Mouse (Mus musculus) forelimb bud, embryonic 11.5 days (tissue): ENCODE measurements around the gene Mef2d.

Source experiments
- DNase-seq: peaks from one replicate; pipeline ENCODE4 v3.0.0-alpha.2; 2012; ENCODE audit warnings: low read depth, low spot score

Gene Mef2d

DNA sequence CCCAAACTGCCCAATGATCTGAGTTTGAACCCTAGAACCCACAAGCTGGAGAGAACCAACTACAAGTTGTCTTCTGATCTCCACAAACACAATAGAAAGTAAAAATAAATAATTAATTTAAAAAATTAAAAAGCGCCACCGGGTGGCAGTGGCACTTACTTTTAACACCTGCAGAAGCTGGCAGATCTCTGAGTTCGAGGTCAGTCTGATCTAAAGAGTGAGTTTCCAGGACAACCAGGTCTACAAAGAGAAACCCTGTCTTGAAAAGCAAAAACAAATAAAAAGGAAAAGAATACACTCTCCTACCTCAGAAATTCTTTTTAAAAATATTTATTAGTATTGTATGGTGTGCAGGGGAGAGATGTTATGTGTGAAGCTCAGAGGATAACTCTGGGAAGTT lies 4.4 kb upstream of the Mef2d start:
- no peak for DNase-seq

DNA sequence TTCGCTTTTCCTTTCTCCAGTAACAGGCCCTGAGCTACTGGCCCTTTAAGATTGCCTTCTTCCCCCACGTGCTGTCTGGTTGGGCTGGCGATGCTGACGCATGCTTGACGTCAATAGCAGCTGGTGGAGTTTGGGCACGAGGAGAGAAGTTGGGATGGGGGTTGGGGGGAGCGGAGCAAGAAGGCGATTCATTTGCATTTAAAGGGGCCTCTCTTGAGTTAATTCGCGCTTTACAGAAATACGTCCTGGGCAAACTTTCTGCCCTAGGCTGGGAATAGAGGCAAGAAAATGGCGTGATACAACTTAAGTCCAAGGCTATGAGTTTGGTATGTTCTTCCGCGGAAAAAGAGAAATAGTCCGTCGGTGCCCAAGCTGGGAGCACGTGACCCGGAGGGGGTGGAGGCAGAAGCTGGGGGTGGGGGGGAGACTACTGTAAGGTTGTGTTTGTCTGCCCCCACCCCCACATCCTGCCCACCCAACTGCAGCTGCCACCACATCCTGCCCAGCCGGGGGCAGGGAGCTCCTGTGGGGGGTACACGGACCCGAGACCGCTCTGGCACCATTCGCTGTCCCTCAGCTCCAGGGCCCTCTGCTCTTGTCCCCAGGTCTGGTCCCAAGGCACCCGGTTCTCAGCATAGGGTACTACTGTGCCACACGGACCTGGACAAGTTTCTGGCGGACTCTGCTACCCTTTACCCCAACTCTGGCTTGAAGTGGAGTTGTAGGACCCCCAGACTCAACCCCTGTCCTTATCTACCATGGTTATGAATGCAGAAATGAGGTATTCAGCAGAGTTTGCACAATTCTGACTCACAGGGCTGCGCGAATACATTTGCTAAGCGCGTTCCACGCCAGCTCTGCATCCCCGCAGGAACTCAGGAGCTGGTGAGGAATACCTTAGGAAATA lies 3.6 kb upstream of the Mef2d start:
- DNase-seq = peak; percentile 95

DNA sequence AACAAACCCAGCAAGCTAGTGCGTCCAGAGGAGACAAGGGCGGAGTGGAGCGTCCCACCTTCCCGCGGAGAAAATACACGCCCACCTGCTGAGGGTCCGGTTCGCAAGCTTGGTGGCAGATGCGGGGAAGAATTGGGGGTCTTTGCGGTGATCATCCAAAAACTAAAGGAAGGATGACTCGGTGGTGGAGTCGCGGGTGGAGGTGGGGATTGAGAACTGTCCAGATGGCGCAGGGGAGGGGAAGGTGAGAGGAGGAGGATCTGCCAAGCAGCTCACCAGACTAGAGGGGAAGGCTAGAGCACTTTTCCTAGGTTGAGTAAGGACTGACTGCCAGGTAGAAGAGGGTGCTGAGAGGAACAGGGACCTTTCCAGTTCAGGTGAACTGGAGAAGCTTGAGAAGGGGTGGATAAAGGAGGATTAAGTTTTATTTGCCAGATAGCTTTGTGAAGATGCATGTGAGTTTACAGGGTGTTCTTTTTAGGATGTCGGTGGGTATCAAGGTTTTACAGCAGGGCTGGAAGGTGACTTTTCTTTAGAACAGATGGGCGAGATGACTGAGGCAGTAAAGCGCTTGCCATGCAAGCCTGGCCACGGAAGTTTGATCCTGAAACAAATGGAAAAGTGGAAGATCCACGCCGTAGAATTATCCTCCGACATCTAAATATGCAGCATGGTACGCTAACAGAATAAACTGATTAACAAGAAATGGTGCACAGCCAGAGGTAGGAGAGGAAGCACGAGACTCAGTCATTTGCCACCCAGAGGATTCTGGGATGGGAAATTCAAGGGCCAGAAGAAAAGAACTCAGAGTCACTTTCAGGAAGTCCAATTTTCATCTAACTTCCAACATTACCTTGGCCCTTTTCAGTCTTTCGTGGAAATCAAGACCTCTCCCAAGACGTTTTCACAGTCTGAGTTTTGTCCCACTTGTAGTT lies 2.7 kb upstream of the Mef2d start:
- no peak for DNase-seq

DNA sequence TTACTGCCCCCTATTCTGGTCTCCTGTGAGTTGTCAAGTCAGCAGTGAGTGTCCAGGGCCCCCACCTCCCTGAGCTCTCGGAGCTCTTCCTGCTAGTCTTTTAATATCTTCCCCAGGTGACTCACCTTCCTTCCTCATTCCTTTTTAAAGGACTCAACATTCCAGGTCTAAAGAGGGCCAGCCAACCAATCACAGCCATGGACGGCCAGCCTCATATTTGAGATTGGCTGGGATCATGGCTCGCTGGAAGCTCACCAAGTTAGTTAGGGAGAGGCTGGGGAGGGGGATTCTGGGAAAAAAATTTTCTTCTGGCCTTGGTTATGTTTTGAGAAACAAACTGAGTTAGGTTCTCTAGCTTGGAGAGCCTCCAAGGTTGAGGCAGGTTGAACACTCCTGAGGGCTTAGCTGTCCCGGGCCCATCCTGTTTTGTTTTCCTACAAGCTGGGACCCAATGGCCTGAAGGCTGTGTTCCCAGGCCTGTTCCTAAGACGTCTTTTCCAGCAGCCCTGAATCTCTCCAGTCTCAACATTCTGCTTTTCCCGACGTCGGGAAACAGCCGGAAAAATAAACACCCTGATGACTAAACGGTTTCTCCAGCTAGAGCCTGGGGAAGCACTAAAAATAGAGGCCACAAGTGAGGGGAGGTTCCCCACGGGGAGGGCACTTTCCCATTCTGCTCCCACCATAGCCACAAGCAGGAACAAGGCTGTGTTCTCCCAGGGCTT lies 1.8 kb upstream of the Mef2d start:
- DNase-seq = no peak

DNA sequence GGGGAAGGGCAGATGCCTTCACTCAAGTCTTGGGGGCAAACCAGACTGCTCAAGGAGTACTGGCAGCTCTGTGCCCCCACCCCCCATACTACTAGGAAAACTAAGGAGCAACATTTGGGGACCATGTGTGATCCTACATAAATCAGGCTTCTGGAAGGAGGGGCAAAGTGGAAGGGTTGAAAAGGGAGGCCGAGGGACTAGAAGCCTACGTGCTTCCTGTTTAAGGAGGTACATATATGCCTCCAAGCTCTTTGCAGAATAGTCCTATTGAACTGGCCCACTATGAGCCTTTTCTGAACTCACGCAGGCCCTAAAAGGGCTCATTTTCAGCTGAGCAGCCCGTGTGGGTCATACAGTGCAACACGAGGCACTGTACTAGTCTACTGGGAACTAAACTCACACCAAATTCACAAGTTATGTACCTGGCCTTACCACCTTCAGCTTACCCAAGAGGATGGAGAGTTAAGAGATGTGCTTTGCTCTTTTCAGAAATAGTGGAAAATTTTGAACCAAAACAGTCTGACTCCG lies 1.2 kb upstream of the Mef2d start:
- peak; percentile 32 for DNase-seq

DNA sequence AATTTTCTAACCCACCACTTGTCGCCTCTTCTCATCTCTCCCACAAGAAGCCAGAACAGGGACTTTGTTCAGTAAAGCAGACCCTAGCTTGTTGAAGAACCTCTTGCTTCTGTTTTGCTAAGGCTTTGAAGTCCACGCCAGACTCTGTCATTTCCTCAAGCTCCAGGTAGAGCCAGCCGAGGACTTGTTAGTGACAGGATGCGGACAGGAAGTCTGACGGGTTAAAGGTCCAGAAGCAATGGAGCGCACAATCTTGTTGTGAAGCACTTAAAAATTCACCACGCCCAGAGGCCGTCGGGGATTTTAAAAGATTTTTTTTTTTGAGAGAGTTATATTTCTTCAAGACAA lies 759 bp upstream of the Mef2d start:
- no peak for DNase-seq

DNA sequence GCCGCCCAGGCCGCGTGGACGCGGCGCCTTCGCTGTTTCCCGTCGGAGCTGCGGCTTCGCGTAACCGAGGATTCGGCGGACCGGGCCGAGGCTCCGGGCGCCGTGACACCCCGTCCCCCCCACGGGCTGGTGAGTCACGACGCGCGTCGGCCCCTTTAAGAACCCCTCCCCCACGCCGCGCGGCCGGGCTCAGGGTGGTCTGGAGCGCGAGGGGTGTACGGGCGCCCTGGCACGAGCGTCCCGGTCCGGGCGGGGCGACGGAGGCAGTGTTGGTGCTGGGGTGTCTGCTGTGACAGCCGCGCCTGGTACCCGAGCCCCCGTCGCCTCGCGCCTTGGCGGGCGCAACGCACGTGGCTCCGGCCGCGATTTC lies 359 bp downstream of the Mef2d start:
- DNase-seq = no peak

DNA sequence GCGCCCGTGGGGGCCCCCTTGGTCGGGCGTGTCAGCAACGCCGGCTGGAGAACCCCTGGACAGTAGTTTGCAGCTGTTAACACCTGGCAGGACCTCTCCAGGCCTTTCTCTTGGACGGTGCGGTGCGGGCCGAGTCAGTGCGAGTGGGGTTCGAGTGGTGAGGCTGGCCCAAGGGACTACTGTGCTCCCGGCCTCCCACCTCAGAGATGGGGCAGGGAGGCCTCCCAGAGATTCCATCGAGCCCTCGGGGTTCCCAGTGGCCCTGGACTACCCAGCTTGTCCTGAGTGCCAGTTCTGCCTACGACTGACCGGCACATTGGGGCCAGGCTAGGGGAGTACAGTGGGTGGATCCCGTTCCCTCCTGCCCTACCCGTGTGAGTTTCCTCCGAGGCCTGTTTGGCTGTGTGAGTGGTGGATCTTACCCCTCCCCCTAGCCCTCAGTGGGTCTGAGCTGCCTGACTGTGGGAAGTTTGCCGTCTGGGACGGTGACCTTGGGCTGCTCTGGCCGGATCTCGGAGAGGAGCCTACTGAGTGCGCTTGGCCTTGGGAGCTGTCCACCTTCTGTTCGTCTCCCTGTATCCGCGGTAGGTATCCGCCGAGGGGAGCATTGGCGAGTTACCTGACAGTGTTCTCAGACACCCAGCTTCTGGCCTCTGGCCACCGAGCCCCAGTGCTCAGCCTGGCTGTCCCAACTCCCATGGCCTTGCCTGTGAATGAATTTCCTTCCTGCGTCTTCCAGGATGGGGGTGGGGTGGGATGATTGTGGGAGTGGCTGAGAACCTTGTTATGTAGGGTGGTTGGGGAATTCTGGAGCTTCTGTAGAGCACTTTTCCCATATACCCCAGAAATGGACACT lies 972 bp downstream of the Mef2d start:
- DNase-seq = peak; percentile 32

DNA sequence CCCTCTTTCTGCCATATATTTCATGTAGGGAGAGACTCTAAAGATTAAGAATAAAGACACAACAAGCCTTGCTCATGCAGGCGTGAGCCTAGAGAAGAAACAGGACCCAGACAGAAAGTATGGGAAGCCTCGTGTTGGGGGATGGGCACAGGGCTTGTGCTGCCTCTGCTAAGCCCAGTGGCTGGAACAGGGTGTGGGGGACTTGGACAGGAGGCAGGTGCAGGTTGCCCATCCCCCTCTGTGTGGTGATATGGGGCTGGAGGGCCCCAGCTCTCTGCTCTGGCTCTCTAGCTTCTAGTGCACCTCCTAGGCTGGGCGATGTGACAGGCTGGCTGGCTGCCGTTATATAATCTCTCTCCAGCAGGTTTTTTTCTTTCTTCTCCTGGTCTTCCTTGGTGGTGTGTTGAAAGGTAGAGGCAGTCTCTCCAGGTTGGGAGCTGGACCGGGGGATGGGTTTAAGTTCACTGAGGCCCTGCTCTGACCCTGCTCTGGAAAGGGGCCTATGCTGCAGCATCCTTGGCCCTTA lies 1.9 kb downstream of the Mef2d start:
- DNase-seq = no peak

DNA sequence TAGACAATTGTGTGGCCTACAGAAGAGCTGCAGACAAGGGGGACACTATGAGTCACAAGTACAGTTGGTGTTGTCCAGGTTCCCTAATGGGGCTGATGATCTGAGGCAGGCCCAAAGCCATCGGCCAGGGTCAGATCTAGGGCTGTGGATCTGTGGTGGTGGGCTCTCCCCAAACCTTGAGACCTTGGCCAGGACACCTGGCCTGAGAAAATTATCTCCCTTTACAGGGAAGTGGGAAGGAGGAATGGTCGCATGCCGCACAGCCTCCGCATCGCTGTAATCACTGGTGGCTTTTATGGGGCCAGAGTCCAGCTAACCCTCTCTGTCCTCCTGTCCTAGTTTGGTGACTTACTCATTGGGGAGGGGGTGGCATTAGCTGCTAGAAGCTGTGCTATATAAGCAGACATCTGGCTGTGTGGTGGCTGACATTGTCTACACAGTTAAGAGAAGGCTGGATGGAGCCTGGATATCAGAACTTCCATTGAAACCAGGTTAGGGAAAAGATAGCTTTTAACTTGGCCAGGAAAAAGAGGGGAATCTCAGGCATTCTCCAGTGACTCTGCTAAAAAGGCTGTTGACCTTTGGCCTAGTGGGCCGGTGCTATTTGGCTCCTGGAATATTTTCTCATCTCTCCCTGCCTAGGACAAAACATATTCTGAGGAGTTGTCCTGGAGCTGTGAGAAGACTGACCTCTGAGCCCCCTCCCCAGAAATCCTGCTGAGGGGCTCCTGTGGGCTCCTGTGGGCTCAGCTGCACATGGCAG lies 2.7 kb downstream of the Mef2d start:
- no peak for DNase-seq

DNA sequence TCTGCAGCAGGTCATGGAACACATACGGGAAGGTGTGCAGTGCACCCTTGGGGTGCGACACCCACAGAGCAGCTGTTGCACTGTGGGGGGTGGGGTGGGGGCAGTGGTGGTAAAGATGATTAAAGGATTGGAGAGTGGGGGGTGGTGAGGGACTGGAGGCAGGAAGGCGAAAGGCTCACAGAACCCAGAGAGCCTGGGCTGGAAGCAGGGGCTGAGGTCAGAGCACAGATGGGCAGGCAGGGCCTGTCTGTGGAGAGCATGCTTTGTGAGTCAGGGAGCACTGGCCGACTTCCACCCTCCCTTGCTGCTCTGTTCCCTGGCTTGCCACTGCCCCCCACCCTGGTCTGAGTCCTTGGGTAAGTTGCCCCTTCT lies 3.2 kb downstream of the Mef2d start:
- no peak for DNase-seq

DNA sequence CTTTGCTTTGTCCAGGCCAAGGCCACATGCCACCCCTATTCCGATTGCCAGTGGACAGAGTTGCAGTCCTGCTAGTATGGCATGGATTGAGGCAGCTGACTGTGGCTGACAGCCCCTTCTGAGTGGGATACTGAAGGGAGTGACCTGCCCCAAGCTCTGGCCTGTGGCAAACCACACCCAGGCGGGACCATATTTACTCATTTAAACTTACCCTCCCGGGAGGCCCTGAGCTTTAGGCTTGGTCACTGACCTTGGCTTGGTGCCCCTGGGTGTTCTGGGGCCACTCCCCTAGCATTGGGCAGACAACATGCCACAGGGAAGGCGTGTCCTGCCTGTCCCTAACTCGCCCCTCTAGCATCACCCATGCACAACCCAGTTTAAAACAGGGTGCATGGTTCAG lies 3.8 kb downstream of the Mef2d start:
- no peak for DNase-seq

DNA sequence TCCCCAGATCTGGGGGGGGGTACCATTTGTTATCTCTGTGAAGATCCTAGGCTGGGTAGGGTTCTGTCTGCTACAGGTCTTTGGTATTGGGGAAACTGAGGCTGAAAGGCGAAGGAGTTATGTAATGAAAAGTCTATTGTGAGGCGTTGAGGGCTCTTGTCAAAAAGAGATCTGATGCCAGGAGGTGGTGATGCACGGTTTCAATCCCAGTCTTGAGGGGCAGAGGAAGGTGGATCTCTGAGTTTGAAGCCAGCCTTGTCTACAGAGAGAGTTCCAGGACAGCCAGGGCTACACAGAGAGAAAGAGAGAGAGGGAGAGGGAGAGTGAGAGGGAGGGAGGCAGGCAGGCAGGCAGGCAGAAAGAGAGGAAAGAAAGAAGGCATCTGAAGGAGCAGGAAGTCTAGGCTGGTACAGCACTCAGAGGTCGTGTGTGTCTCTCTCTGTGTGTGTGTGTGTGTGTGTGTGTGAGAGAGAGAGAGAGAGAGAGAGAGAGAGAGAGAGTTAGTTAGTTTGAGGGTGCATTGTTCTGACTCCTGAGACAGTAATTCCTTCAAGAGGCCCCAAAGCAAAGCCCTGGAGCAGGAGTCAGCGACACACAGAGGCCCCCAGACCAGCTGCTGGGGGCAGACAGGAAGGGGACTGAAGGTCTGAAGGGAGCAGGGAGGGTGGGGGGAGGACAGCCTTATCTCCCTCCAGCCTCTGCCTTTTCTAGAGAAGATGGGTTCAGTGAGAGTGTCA lies 4.4 kb downstream of the Mef2d start:
- no peak for DNase-seq

DNA sequence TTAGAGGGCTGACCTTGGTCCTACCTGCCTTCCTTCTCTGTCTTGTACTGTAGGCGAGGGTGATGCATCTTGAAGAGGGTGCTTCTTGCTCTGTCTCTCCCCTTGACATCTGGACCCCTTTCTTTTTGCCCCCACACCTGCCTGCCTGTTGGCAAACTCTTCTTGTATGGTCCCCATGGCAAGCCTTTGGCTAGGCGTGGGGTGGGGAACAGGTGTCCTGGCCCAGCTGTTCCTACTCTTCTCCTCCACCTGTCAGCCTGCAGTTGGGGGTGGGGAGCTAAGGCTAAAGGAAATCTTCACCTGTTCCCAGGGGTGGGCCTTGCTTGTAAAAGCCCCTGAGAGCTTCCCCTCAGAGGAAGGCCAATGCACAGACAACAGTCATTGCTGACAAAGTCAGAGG lies 5.3 kb downstream of the Mef2d start:
- DNase-seq = no peak

DNA sequence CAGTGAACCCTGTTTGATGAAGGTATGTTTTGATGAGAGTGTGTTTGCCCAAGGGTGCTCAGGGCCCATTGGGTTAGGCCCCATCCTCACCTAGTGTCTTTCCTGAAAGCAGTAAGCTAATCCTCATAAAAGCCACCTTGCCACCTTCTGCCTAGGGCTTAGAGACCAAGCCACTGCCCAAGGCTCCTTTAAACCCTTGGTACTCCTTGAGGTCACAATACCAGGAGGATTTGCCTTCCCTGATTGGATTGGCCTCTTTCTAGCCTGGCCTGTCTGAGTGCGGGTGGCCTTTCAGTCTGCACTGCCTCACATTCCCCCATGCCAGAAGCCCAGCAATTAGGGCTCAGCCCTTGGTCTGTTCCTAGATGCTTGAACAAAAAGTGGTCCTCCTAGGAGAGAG lies 5.7 kb downstream of the Mef2d start:
- DNase-seq = no peak

DNA sequence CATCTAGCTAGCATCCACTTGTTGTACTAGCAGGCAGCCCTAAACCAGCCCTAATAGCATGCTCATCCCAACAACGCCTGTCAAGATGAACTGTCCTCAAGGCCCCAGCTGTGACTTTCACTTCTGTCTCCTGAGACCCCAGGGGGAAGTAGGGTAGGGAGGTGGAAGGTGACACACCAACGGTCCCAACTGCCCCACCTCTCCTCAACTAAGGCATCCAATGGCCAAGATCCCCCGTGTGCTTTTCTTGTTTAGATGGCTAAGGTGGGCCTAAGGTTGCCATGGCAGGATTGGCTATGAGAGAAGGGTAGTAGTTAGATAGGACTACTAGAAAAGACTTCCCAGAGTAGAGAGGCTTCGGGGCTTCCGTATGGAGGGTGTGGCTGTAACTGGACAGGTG lies 6.2 kb downstream of the Mef2d start:
- DNase-seq = no peak

DNA sequence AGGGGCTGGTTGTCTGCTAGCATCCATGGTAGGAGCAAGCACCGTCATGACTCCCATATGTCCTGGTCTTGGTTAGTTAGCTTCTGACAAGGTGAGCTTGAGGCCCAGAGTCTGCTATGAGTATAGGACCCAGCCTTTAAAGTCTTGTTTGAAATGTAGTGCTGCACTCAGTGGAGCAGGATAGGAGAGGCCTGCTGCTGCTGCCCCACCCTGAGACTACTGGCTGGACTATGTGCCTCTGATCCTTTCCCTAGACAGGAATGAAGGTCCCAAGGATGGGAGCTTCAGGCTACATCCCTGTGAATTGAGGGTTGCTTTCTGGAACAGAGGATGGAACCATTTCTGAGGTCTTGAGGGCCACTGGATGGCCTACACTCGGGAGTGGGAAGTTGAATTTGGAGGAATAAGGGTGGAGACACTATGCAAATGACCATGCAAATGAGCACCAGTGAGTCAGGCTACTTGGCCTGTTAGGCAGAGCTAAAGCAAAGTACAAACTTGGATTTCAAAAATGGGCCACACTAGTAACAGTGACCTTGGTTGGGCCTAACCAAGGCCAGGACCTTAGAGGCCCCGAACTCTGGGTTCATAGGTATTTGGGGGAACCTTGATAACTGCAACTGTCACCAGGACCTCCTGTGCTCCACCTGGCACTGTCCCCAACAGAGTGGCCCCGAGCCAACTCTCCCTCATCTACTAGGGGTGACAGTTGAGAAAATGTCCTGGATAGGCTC lies 6.8 kb downstream of the Mef2d start:
- DNase-seq = no peak

DNA sequence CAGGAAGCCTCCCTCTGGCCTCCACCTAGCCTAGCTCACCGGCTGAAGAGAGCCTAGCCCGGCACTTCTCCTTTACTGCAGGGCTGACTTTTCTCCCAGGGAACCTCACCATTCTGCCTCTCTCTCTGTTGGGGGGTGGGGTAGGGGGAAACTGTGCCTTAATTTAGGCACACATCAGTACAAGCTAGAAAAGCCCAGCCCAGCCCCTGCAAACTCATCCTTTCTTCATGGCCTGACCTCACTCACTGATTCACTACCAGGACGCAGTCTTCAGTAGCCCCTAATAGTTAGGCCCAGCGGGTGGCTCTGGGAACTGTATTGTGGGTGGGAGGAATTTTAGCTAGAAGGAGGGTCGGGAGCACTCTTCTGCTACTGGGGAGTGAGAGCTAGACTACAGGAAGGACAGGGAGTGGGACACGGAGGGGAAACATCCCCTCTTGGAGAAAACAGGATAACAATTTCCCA lies 7.4 kb downstream of the Mef2d start:
- DNase-seq = no peak
